Mouse (Mus musculus): ENCODE measurements at regions not wholly inside any gene's neighbourhood (a gene's known extent, or its start where the extent isn't known, plus 50 kb on each side); places are given as distances from the start of the nearest gene placed in this dataset.

DNA sequence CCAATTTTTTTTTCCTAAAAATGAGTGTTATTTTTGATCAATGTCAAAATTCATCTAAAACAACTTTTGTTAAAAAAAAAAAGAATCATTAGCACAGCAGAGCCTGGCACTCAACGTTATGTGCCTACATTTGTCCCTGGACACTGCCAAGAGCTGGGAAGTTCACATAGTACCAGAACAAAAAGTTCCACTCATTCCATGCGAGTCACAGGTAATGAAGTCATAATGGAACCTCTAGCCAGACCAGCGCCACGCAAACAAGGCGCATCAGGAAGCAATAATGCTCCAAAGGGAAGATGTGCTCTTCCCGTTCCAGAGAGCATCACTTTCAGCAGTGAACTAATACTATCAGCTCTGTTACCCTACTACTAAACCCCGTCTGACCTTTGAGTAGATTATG, 257.0 kb upstream of the 1700056E22Rik start:
- Histone ChIP-seq H3K27me3 (replicated peaks; ENCODE audit: control insufficient read depth, insufficient read depth, low read length) (no peaks in the 10 kb centered on the region), H3K4me2 (no peak overlapping the region), H3K4me1 (replicated peaks; ENCODE audit: control insufficient read depth, insufficient read depth, low read length) (no peaks in the 10 kb centered on the region), H3K36me3 (ENCODE audit: control insufficient read depth, insufficient read depth, low read length) (no peaks in the 10 kb centered on the region), H3K27ac (ENCODE audit: low read depth, low read length) (no peak overlapping the region), H3K9me3 (ENCODE audit: control insufficient read depth, low read length) (no peaks in the 10 kb centered on the region), H3K4me3 (ENCODE audit: low read depth, low read length) (no peak overlapping the region), H3K9ac (ENCODE audit: low read depth, low read length) (no peak overlapping the region)
- DNase-seq (ENCODE audit: low spot score) (no peak), ATAC-seq (replicated peaks; ENCODE audit: low FRiP score) (no peak)
- 84% methylated on average over 7 of the region's 7 CpGs for WGBS

DNA sequence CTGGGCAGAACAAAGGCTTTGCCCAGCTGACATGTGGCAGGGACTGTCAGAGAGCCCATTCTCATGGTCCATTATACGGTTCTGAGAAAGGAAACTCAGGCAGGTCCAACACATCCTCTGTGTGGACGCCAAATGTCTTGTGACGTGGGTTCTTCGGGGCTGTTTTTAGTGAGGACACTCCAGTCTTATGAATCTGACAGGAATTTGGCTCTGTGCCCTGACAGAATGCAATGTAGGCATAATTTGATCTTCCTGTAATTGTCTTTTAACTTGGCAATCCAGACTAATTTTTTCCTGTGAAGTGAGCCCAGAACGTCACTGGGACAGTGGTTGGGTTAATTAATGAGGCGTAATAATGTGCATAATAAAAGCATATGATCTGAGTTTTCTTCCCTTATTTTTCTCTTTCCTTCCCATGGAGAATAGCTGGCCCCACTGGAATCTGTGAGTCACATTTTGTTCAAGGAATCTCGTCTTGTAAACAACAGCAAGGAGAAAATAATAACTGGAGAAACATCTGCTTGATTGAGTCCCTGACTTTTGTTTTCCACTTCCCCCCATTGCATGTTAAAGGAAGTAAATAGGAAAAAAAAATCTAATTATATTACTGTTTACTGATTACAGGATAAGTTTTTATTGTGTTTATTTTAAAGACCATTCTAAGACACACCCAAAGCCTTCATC, 255.8 kb upstream of the 1700056E22Rik start:
- no peak overlapping the region for H3K9ac ChIP-seq (ENCODE audit: low read depth, low read length)
- 70% methylated on average over 7 of the region's 7 CpGs for WGBS
- no peak overlapping the region for H3K4me2 ChIP-seq
- ATAC-seq (replicated peaks; ENCODE audit: low FRiP score) (no peak), DNase-seq (ENCODE audit: low spot score) (no peak)
- H3K4me1 ChIP-seq (replicated peaks; ENCODE audit: control insufficient read depth, insufficient read depth, low read length) = no peaks in the 10 kb centered on the region
- no peaks in the 10 kb centered on the region for H3K36me3 ChIP-seq (ENCODE audit: control insufficient read depth, insufficient read depth, low read length)
- H3K4me3 ChIP-seq (ENCODE audit: low read depth, low read length) = no peak overlapping the region
- H3K27ac ChIP-seq (ENCODE audit: low read depth, low read length) = no peak overlapping the region
- H3K27me3 ChIP-seq (replicated peaks; ENCODE audit: control insufficient read depth, insufficient read depth, low read length) = no peaks in the 10 kb centered on the region
- no peaks in the 10 kb centered on the region for H3K9me3 ChIP-seq (ENCODE audit: control insufficient read depth, low read length)

DNA sequence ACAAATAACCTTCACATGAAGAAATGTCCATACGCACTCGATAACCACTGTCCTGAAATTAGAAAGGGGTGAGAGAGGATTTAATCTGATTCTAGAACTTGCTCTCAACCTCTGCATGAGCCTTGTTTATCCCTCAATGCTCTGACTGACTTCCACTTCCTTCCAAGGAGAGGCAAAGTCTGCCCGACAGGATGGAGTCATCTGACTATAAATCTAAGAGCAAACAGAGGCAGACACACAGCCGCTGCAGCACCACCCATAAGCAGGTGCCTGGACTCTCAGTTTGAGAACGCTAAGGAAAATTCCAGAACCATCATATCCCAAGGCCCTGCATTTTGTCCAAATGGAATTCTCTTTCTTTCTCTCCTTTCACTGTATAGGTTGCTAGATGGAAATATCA, 247.7 kb upstream of the 1700056E22Rik start:
- no peak overlapping the region for H3K4me3 ChIP-seq (ENCODE audit: low read depth, low read length)
- no peaks in the 10 kb centered on the region for H3K27me3 ChIP-seq (replicated peaks; ENCODE audit: control insufficient read depth, insufficient read depth, low read length)
- no peak overlapping the region for H3K9ac ChIP-seq (ENCODE audit: low read depth, low read length)
- 62% methylated on average over 5 of the region's 5 CpGs for WGBS
- no peak overlapping the region for H3K27ac ChIP-seq (ENCODE audit: low read depth, low read length)
- H3K36me3 ChIP-seq (ENCODE audit: control insufficient read depth, insufficient read depth, low read length) = no peaks in the 10 kb centered on the region
- DNase-seq (ENCODE audit: low spot score) = no peak
- H3K4me1 ChIP-seq (replicated peaks; ENCODE audit: control insufficient read depth, insufficient read depth, low read length) = no peaks in the 10 kb centered on the region
- ATAC-seq (replicated peaks; ENCODE audit: low FRiP score) = no peak
- no peaks in the 10 kb centered on the region for H3K9me3 ChIP-seq (ENCODE audit: control insufficient read depth, low read length)
- H3K4me2 ChIP-seq = no peak overlapping the region

DNA sequence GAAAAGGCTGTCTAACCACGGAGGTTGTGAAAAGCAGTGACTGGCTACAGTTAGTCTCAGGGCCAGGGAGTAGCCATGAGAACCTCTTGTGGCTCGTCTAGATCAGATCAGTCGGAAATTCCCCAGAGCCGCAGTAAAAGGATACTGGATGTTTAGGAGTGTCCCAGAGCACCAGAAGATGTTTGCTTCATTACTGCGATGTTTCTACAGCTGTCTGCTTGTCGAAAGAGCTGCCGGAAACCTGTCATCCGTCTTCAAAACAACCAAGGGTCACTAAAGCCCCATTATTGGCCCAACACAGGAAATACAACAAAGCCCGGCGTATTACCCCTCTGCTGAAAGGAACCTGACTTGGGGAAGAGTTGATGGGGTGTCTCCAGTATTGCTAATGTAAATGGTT, 245.2 kb upstream of the 1700056E22Rik start:
- Histone ChIP-seq H3K9me3 (ENCODE audit: control insufficient read depth, low read length) (no peaks in the 10 kb centered on the region), H3K9ac (ENCODE audit: low read depth, low read length) (no peak overlapping the region), H3K27ac (ENCODE audit: low read depth, low read length) (no peak overlapping the region), H3K27me3 (replicated peaks; ENCODE audit: control insufficient read depth, insufficient read depth, low read length) (no peaks in the 10 kb centered on the region), H3K36me3 (ENCODE audit: control insufficient read depth, insufficient read depth, low read length) (no peaks in the 10 kb centered on the region), H3K4me2 (no peak overlapping the region), H3K4me3 (ENCODE audit: low read depth, low read length) (no peak overlapping the region), H3K4me1 (replicated peaks; ENCODE audit: control insufficient read depth, insufficient read depth, low read length) (no peaks in the 10 kb centered on the region)
- WGBS = 62% methylated on average over 10 of the region's 10 CpGs
- no peak for DNase-seq (ENCODE audit: low spot score)
- no peak for ATAC-seq (replicated peaks; ENCODE audit: low FRiP score)

DNA sequence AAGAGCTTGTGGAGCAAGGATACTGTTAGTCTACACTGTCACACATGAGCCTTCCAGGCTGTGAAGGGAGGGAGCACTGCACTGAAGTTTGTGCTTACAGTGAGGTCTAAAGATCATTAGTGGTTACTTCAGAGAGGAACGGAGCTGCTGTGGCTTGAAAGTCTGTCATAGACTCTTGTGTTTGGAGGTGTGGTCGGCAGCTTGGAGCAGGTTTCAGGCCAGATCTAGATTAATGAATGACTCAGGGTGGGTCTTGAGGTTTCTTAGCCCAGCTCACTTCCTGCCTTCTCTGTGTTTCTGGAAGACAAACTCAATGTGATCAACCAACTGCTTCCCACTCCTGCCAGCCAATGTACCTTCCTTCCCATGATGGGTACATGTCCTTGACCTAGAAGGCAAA, 242.9 kb upstream of the 1700056E22Rik start:
- Histone ChIP-seq H3K9ac (ENCODE audit: low read depth, low read length) (no peak overlapping the region), H3K36me3 (ENCODE audit: control insufficient read depth, insufficient read depth, low read length) (no peaks in the 10 kb centered on the region), H3K27me3 (replicated peaks; ENCODE audit: control insufficient read depth, insufficient read depth, low read length) (no peaks in the 10 kb centered on the region), H3K4me3 (ENCODE audit: low read depth, low read length) (no peak overlapping the region), H3K4me2 (no peak overlapping the region), H3K4me1 (replicated peaks; ENCODE audit: control insufficient read depth, insufficient read depth, low read length) (no peaks in the 10 kb centered on the region), H3K27ac (ENCODE audit: low read depth, low read length) (no peak overlapping the region), H3K9me3 (ENCODE audit: control insufficient read depth, low read length) (no peaks in the 10 kb centered on the region)
- DNase-seq (ENCODE audit: low spot score) (no peak), ATAC-seq (replicated peaks; ENCODE audit: low FRiP score) (no peak)
- 38% methylated on average over 2 of the region's 2 CpGs for WGBS

DNA sequence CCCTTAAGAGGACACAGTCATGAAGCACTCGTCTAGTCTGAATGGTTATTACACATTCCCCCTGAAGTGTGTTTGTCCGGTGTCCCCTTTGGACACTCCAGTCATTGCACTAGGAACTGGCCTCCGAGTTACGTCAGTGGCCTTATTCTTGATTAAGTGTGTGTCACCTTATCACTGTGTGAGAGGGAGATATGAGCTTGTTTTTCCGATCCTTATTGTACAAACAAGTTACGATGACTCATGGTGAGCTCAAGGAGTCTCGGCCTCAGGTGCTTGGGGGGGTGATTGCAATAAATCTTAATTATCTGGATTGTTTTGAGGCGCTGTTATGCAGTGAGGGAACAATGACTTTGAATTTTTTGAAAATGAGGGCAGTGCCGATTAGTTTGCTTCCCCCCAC, 241.8 kb upstream of the 1700056E22Rik start:
- Histone ChIP-seq H3K9ac (ENCODE audit: low read depth, low read length) (no peak overlapping the region), H3K4me2 (no peak overlapping the region), H3K4me1 (replicated peaks; ENCODE audit: control insufficient read depth, insufficient read depth, low read length) (no peaks in the 10 kb centered on the region), H3K9me3 (ENCODE audit: control insufficient read depth, low read length) (no peaks in the 10 kb centered on the region), H3K27me3 (replicated peaks; ENCODE audit: control insufficient read depth, insufficient read depth, low read length) (no peaks in the 10 kb centered on the region), H3K4me3 (ENCODE audit: low read depth, low read length) (no peak overlapping the region), H3K27ac (ENCODE audit: low read depth, low read length) (no peak overlapping the region), H3K36me3 (ENCODE audit: control insufficient read depth, insufficient read depth, low read length) (no peaks in the 10 kb centered on the region)
- DNase-seq (ENCODE audit: low spot score) (no peak), ATAC-seq (replicated peaks; ENCODE audit: low FRiP score) (no peak; the same call in 1 of the 2 replicates)
- 65% methylated on average over 9 of the region's 9 CpGs for WGBS

DNA sequence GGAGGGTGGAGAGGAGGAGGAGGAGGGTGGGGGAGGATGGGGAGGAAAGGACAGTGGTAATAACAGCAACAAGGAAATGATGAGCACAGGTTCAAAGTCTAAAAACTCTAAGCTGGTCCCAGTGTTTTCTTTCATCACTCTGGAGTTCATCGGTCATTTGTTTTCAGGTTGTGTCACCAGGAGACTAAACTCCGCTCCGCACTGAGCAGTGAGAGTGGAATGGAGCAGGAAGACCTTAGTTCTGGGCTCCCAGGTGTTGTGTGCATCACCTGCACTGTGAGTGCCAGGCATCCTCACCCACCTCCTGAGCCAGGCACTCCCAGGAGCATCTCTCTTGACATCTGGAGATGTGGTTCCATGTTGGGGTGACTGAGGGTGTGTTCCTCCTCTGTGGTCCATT, 241.3 kb upstream of the 1700056E22Rik start:
- Histone ChIP-seq H3K9me3 (ENCODE audit: control insufficient read depth, low read length) (no peaks in the 10 kb centered on the region), H3K27ac (ENCODE audit: low read depth, low read length) (no peak overlapping the region), H3K9ac (ENCODE audit: low read depth, low read length) (no peak overlapping the region), H3K36me3 (ENCODE audit: control insufficient read depth, insufficient read depth, low read length) (no peaks in the 10 kb centered on the region), H3K4me2 (no peak overlapping the region), H3K4me3 (ENCODE audit: low read depth, low read length) (no peak overlapping the region), H3K27me3 (replicated peaks; ENCODE audit: control insufficient read depth, insufficient read depth, low read length) (no peaks in the 10 kb centered on the region), H3K4me1 (replicated peaks; ENCODE audit: control insufficient read depth, insufficient read depth, low read length) (no peaks in the 10 kb centered on the region)
- no peak for ATAC-seq (replicated peaks; ENCODE audit: low FRiP score)
- 99% methylated on average over 3 of the region's 3 CpGs for WGBS
- no peak for DNase-seq (ENCODE audit: low spot score)

DNA sequence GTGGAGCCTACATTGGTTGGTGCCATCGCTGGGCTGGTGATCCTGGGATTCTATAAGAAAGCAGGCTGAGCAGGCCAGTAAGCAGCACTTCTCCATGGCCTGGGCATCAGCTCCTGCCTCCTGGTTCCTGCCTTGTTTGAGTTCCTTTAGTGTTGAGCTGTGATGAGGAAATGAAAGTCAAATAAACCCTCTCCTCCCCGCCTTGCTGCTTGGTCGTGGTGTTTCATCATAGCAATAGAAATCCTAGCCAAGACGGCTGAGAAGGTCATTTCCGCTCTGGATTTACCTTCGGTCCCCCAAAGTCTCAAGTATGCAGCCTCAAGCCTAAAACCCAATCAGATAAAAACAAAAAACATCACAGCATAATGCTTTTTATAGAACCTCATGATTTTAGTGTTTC, 240.6 kb upstream of the 1700056E22Rik start:
- no peaks in the 10 kb centered on the region for H3K36me3 ChIP-seq (ENCODE audit: control insufficient read depth, insufficient read depth, low read length)
- WGBS = 73% methylated on average over 6 of the region's 6 CpGs
- no peak for ATAC-seq (replicated peaks; ENCODE audit: low FRiP score)
- H3K27ac ChIP-seq (ENCODE audit: low read depth, low read length) = no peak overlapping the region
- no peaks in the 10 kb centered on the region for H3K9me3 ChIP-seq (ENCODE audit: control insufficient read depth, low read length)
- H3K27me3 ChIP-seq (replicated peaks; ENCODE audit: control insufficient read depth, insufficient read depth, low read length) = no peaks in the 10 kb centered on the region
- H3K4me2 ChIP-seq = no peak overlapping the region
- no peak overlapping the region for H3K9ac ChIP-seq (ENCODE audit: low read depth, low read length)
- H3K4me3 ChIP-seq (ENCODE audit: low read depth, low read length) = no peak overlapping the region
- no peaks in the 10 kb centered on the region for H3K4me1 ChIP-seq (replicated peaks; ENCODE audit: control insufficient read depth, insufficient read depth, low read length)
- no peak for DNase-seq (ENCODE audit: low spot score)

DNA sequence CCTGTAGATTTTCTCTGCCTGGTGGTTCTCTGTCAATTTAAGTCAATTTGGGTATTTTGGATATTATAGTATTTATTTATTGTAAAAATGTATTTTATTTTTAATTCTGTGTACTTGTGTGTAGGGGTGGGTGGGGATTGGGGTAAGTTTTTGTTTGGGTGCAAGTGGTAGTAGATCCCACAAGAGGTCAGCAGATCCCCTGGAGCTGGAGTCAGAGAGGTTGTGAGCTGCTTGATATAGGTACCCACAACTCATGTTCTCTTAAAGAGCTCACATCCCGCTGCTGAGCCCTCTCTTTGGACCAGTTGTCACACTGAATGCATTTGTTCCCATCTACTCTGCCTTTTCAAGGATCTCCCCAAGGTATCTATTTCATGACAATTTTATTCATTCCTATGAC, 239.6 kb upstream of the 1700056E22Rik start:
- no peak overlapping the region for H3K27ac ChIP-seq (ENCODE audit: low read depth, low read length)
- WGBS = 74% methylated on average over 1 of the region's 1 CpGs
- DNase-seq (ENCODE audit: low spot score) (no peak), ATAC-seq (replicated peaks; ENCODE audit: low FRiP score) (no peak)
- no peak overlapping the region for H3K9ac ChIP-seq (ENCODE audit: low read depth, low read length)
- H3K36me3 ChIP-seq (ENCODE audit: control insufficient read depth, insufficient read depth, low read length) = no peaks in the 10 kb centered on the region
- H3K4me2 ChIP-seq = no peak overlapping the region
- no peaks in the 10 kb centered on the region for H3K9me3 ChIP-seq (ENCODE audit: control insufficient read depth, low read length)
- no peaks in the 10 kb centered on the region for H3K27me3 ChIP-seq (replicated peaks; ENCODE audit: control insufficient read depth, insufficient read depth, low read length)
- no peaks in the 10 kb centered on the region for H3K4me1 ChIP-seq (replicated peaks; ENCODE audit: control insufficient read depth, insufficient read depth, low read length)
- no peak overlapping the region for H3K4me3 ChIP-seq (ENCODE audit: low read depth, low read length)

Measured in liver, embryonic 11.5 days (tissue).